In genomic region chr2:68994441-68994840, GRCm38 (mm10) we compare ENCODE assay signal across 10 mouse cellular contexts.
DNase-seq lines count a peak whose midpoint lies in the region; ATAC-seq and TF ChIP-seq lines count a peak whose summit lies in the region.
"Had no signal": no experiment of that assay in that cellular context is flagged by ENCODE, and none has a peak within 500 bp of the region (broad histone marks: within the 10 kb centered on the region; RNA-seq: fewer than 3 reads in every experiment).

No protein-coding gene starts in this region.

- H3K9ac ChIP-seq in forebrain, embryonic 14.5 days (ENCODE audit: low read length), result no peak overlapping the region
- no peak overlapping the region for H3K9ac ChIP-seq in forebrain, embryonic 11.5 days (ENCODE audit: low read length)
- H3K9ac ChIP-seq: heart, embryonic 15.5 days; liver, embryonic 15.5 days had no signal

- TF ChIP-seq POLR2A in brain, embryonic 14.5 days (IDR thresholded peaks at IDR 0.05; ENCODE audit: borderline replicate concordance, extremely low read depth, insufficient read depth, insufficient read length, poor library complexity, severe bottlenecking), result no peak

- peak; percentile 26; the same call in 1 of the 2 replicates for ATAC-seq in forebrain, embryonic 14.5 days
- no peak for ATAC-seq in forebrain, embryonic 11.5 days (replicated peaks; ENCODE audit: low FRiP score)
- ATAC-seq in erythroblast, adult 5-6 weeks (replicated peaks; ENCODE audit: low FRiP score, poor library complexity, severe bottlenecking), result no peak

- H3K4me3 ChIP-seq in forebrain, embryonic 14.5 days (ENCODE audit: low read depth, low read length), result no peak overlapping the region
- no peak overlapping the region for H3K4me3 ChIP-seq in forebrain, embryonic 11.5 days (ENCODE audit: low read depth, low read length)
- H3K4me3 ChIP-seq: heart, embryonic 15.5 days; liver, embryonic 15.5 days had no signal

- DNase-seq in forebrain, embryonic 14.5 days (ENCODE audit: low spot score), result peak; percentile 71
- no peak for DNase-seq in forebrain, embryonic 11.5 days (ENCODE audit: low spot score)
- peak; percentile 43 to 46 for DNase-seq in kidney, postnatal 4 days
- no peak for DNase-seq in kidney, adult 11 months
- DNase-seq in brain, embryonic 14.5 days (ENCODE audit: low read depth), result peak; percentile 78
- DNase-seq in gastrocnemius, postnatal 14 days, result peak; percentile 29
- no peak for DNase-seq in testis, postnatal 14 days (ENCODE audit: low spot score)

- no peaks in the 10 kb centered on the region; the same call in 1 of the 2 replicates for H3K4me1 ChIP-seq in forebrain, embryonic 14.5 days (ENCODE audit: control insufficient read depth, insufficient read depth, low read length)
- no peaks in the 10 kb centered on the region for H3K4me1 ChIP-seq in forebrain, embryonic 11.5 days (replicated peaks; ENCODE audit: control insufficient read depth, insufficient read depth, low read length)
- H3K4me1 ChIP-seq: liver, embryonic 15.5 days had no signal

- no peaks in the 10 kb centered on the region for H3K9me3 ChIP-seq in forebrain, embryonic 14.5 days (replicated peaks; ENCODE audit: control insufficient read depth, low read length)
- no peaks in the 10 kb centered on the region for H3K9me3 ChIP-seq in forebrain, embryonic 11.5 days (ENCODE audit: control insufficient read depth, low read length)
- H3K9me3 ChIP-seq: heart, embryonic 15.5 days; liver, embryonic 15.5 days had no signal

- no peak overlapping the region for H3K4me2 ChIP-seq in forebrain, embryonic 14.5 days (ENCODE audit: low read length)
- H3K4me2 ChIP-seq in forebrain, embryonic 11.5 days (ENCODE audit: low read depth, low read length, severe bottlenecking), result no peak overlapping the region
- H3K4me2 ChIP-seq: heart, embryonic 15.5 days; liver, embryonic 15.5 days had no signal

- no peaks in the 10 kb centered on the region for H3K27me3 ChIP-seq in forebrain, embryonic 14.5 days (replicated peaks; ENCODE audit: control insufficient read depth, insufficient read depth, low read length)
- H3K27me3 ChIP-seq in forebrain, embryonic 11.5 days (ENCODE audit: control insufficient read depth, insufficient read depth, low read length), result no peaks in the 10 kb centered on the region
- H3K27me3 ChIP-seq: heart, embryonic 15.5 days; liver, embryonic 15.5 days had no signal

- intact Hi-C loops in gastrocnemius, postnatal 14 days (cut with DNase I; ENCODE audit: low total_unique reads), result no loop called here

- TF ChIP-seq CTCF in brain, embryonic 14.5 days (IDR thresholded peaks at IDR 0.05; ENCODE audit: borderline replicate concordance, extremely low read depth, insufficient read depth, insufficient read length), result no peak

- no peaks in the 10 kb centered on the region for H3K36me3 ChIP-seq in forebrain, embryonic 14.5 days (ENCODE audit: control insufficient read depth, insufficient read depth, low read length)
- H3K36me3 ChIP-seq in forebrain, embryonic 11.5 days (ENCODE audit: control insufficient read depth, insufficient read depth, low read length), result no peaks in the 10 kb centered on the region
- H3K36me3 ChIP-seq: heart, embryonic 15.5 days; liver, embryonic 15.5 days had no signal

- H3K27ac ChIP-seq in forebrain, embryonic 14.5 days (ENCODE audit: low read depth, low read length), result no peak overlapping the region
- H3K27ac ChIP-seq in forebrain, embryonic 11.5 days (ENCODE audit: low read depth, low read length), result no peak overlapping the region
- H3K27ac ChIP-seq: heart, embryonic 15.5 days; liver, embryonic 15.5 days had no signal

Comparison
In these comparisons a context has a peak if more than half of its experiments do, and no peak if none do; other contexts are left out.
1. DNase-seq: peak in forebrain, embryonic 14.5 days (single experiment), kidney, postnatal 4 days (2 of 2), brain, embryonic 14.5 days (single experiment) and gastrocnemius, postnatal 14 days (single experiment); none in forebrain, embryonic 11.5 days (single experiment), kidney, adult 11 months (single experiment) and testis, postnatal 14 days (single experiment).